Mouse (Mus musculus): Measurements from ENCODE around the gene Cdip1. TPM values are rescaled to one million over a fixed set of nuclear protein-coding genes. Genes with fewer than 3 reads are reported as not detected.

The Cdip1 gene
- polyA plus RNA-seq, 1 experiment from 2014 or later, result 93.3 TPM

- WGBS, result 83% methylated on average over 3 of the region's 3 CpGs
- Histone ChIP-seq H3K4me1 (replicated peaks) (peaks cover 15% of the 10 kb centered on the region), H3K27ac (no peak overlapping the region), H3K9me3 (no peaks in the 10 kb centered on the region), H3K4me3 (replicated peaks) (no peak overlapping the region), H3K9ac (replicated peaks) (no peak overlapping the region), H3K4me2 (no peak overlapping the region), H3K27me3 (no peaks in the 10 kb centered on the region), H3K36me3 (peaks cover 3% of the 10 kb centered on the region; the same call in 1 of the 2 replicates)
- ATAC-seq (ENCODE audit: insufficient number of reproducible peaks, insufficient read depth, low FRiP score, low TSS enrichment, low read depth), result no peak
Observed at GRCm38 (mm10) chr16:4730776-4731358, 59.2 kb downstream of the Cdip1 start.

GRCm38 (mm10) chr16:4727963-4728362 lies 62.1 kb downstream of the Cdip1 start:
- Histone ChIP-seq H3K36me3 (no peaks in the 10 kb centered on the region), H3K9me3 (no peaks in the 10 kb centered on the region), H3K27ac (no peak overlapping the region), H3K4me1 (replicated peaks) (peaks cover 19% of the 10 kb centered on the region), H3K4me3 (replicated peaks) (no peak overlapping the region), H3K4me2 (peak overlapping the region; percentile 87; the same call in 1 of the 2 replicates), H3K27me3 (no peaks in the 10 kb centered on the region), H3K9ac (replicated peaks) (no peak overlapping the region)
- WGBS, result 79% methylated on average over 1 of the region's 1 CpGs
- ATAC-seq (ENCODE audit: insufficient number of reproducible peaks, insufficient read depth, low FRiP score, low TSS enrichment, low read depth), result no peak

- Histone ChIP-seq H3K9me3 (no peaks in the 10 kb centered on the region), H3K4me1 (replicated peaks) (peaks cover 19% of the 10 kb centered on the region), H3K27me3 (no peaks in the 10 kb centered on the region), H3K4me2 (peak overlapping the region; percentile 87), H3K4me3 (replicated peaks) (peak overlapping the region; percentile 75; the same call in 1 of the 2 replicates), H3K36me3 (no peaks in the 10 kb centered on the region), H3K9ac (replicated peaks) (no peak overlapping the region), H3K27ac (no peak overlapping the region)
- 92% methylated on average over 1 of the region's 1 CpGs for WGBS
- no peak for ATAC-seq (ENCODE audit: insufficient number of reproducible peaks, insufficient read depth, low FRiP score, low TSS enrichment, low read depth)
Observed at GRCm38 (mm10) chr16:4727526-4727925, 62.6 kb downstream of the Cdip1 start.

GRCm38 (mm10) chr16:4726528-4727128 lies 63.5 kb downstream of the Cdip1 start:
- peak overlapping the region; percentile 87 for H3K4me2 ChIP-seq
- no peaks in the 10 kb centered on the region for H3K27me3 ChIP-seq
- H3K4me3 ChIP-seq (replicated peaks), result peak overlapping the region; percentile 75
- peaks cover 19% of the 10 kb centered on the region for H3K4me1 ChIP-seq (replicated peaks)
- no peaks in the 10 kb centered on the region for H3K36me3 ChIP-seq
- 1% methylated on average over 40 of the region's 40 CpGs for WGBS
- peak overlapping the region; percentile 86 for H3K9ac ChIP-seq (replicated peaks)
- peak overlapping the region; percentile 82 for H3K27ac ChIP-seq
- peak; percentile 48 for ATAC-seq (ENCODE audit: insufficient number of reproducible peaks, insufficient read depth, low FRiP score, low TSS enrichment, low read depth)
- H3K9me3 ChIP-seq, result no peaks in the 10 kb centered on the region

GRCm38 (mm10) chr16:4725780-4726527 lies 64.1 kb downstream of the Cdip1 start, which contains the start of gene Hmox2:
Gene Hmox2, plus strand, starts transcription at chr16:4726361.
- Histone ChIP-seq H3K27ac (peak within 1 kb of the TSS; percentile 82), H3K4me3 (replicated peaks) (peak within 1 kb of the TSS; percentile 75), H3K27me3 (no peaks in the 10 kb centered on the region), H3K4me2 (peak within 1 kb of the TSS; percentile 87), H3K4me1 (replicated peaks) (peaks cover 19% of the 10 kb centered on the region), H3K9me3 (no peaks in the 10 kb centered on the region), H3K9ac (replicated peaks) (peak within 1 kb of the TSS; percentile 86), H3K36me3 (no peaks in the 10 kb centered on the region)
- 6% methylated on average over 35 of the region's 35 CpGs for WGBS
- peak; percentile 94 for ATAC-seq (ENCODE audit: insufficient number of reproducible peaks, insufficient read depth, low FRiP score, low TSS enrichment, low read depth)

- H3K36me3 ChIP-seq, result no peaks in the 10 kb centered on the region
- peaks cover 19% of the 10 kb centered on the region for H3K4me1 ChIP-seq (replicated peaks)
- no peaks in the 10 kb centered on the region for H3K27me3 ChIP-seq
- WGBS, result 77% methylated on average over 4 of the region's 4 CpGs
- H3K4me2 ChIP-seq, result no peak overlapping the region
- no peak overlapping the region for H3K4me3 ChIP-seq (replicated peaks)
- no peak overlapping the region for H3K27ac ChIP-seq
- H3K9ac ChIP-seq (replicated peaks), result no peak overlapping the region
- H3K9me3 ChIP-seq, result no peaks in the 10 kb centered on the region
- ATAC-seq (ENCODE audit: insufficient number of reproducible peaks, insufficient read depth, low FRiP score, low TSS enrichment, low read depth), result no peak
Observed at GRCm38 (mm10) chr16:4725266-4725665, 64.8 kb downstream of the Cdip1 start.

- H3K27me3 ChIP-seq, result no peaks in the 10 kb centered on the region
- H3K4me1 ChIP-seq (replicated peaks), result peaks cover 22% of the 10 kb centered on the region
- no peak overlapping the region for H3K4me2 ChIP-seq
- no peak overlapping the region for H3K9ac ChIP-seq (replicated peaks)
- WGBS, result 72% methylated on average over 3 of the region's 3 CpGs
- no peaks in the 10 kb centered on the region for H3K9me3 ChIP-seq
- no peak overlapping the region for H3K4me3 ChIP-seq (replicated peaks)
- H3K36me3 ChIP-seq, result no peaks in the 10 kb centered on the region
- no peak for ATAC-seq (ENCODE audit: insufficient number of reproducible peaks, insufficient read depth, low FRiP score, low TSS enrichment, low read depth)
- no peak overlapping the region for H3K27ac ChIP-seq
Observed at GRCm38 (mm10) chr16:4722915-4723209, 67.2 kb downstream of the Cdip1 start.

- WGBS, result 82% methylated on average over 7 of the region's 7 CpGs
- ATAC-seq (ENCODE audit: insufficient number of reproducible peaks, insufficient read depth, low FRiP score, low TSS enrichment, low read depth), result no peak
- H3K9ac ChIP-seq (replicated peaks), result no peak overlapping the region
- H3K4me2 ChIP-seq, result no peak overlapping the region
- no peaks in the 10 kb centered on the region for H3K27me3 ChIP-seq
- H3K4me3 ChIP-seq (replicated peaks), result no peak overlapping the region
- H3K27ac ChIP-seq, result no peak overlapping the region
- peaks cover 21% of the 10 kb centered on the region for H3K4me1 ChIP-seq (replicated peaks)
- no peaks in the 10 kb centered on the region for H3K36me3 ChIP-seq
- H3K9me3 ChIP-seq, result no peaks in the 10 kb centered on the region
Observed at GRCm38 (mm10) chr16:4722128-4722914, 67.8 kb downstream of the Cdip1 start.

GRCm38 (mm10) chr16:4718753-4719518 lies 71.2 kb downstream of the Cdip1 start, which contains the start of gene Nmral1:
Gene Nmral1, minus strand, starts transcription at chr16:4719356.
- peak within 1 kb of the TSS; percentile 63 for H3K4me3 ChIP-seq (replicated peaks)
- ATAC-seq (ENCODE audit: insufficient number of reproducible peaks, insufficient read depth, low FRiP score, low TSS enrichment, low read depth), result peak; percentile 86
- H3K4me2 ChIP-seq, result peak within 1 kb of the TSS; percentile 59
- peak within 1 kb of the TSS; percentile 77 for H3K9ac ChIP-seq (replicated peaks)
- peak within 1 kb of the TSS; percentile 94 for H3K27ac ChIP-seq
- no peaks in the 10 kb centered on the region for H3K9me3 ChIP-seq
- no peaks in the 10 kb centered on the region for H3K27me3 ChIP-seq
- peaks cover 30% of the 10 kb centered on the region for H3K36me3 ChIP-seq
- 13% methylated on average over 33 of the region's 33 CpGs for WGBS
- H3K4me1 ChIP-seq (replicated peaks), result peaks cover 11% of the 10 kb centered on the region; the same call in 1 of the 2 replicates

- H3K27ac ChIP-seq, result no peak overlapping the region
- no peak overlapping the region for H3K9ac ChIP-seq (replicated peaks)
Observed at GRCm38 (mm10) chr16:4717866-4718265, 72.2 kb downstream of the Cdip1 start.

More at GRCm38 (mm10) chr16:4717866-4718265, 72.2 kb downstream of the Cdip1 start:
- no peaks in the 10 kb centered on the region for H3K27me3 ChIP-seq
- peaks cover 11% of the 10 kb centered on the region; the same call in 1 of the 2 replicates for H3K4me1 ChIP-seq (replicated peaks)
- WGBS, result 59% methylated on average over 3 of the region's 3 CpGs
- H3K36me3 ChIP-seq, result peaks cover 41% of the 10 kb centered on the region
- ATAC-seq (ENCODE audit: insufficient number of reproducible peaks, insufficient read depth, low FRiP score, low TSS enrichment, low read depth), result no peak
- peak overlapping the region; percentile 63 for H3K4me3 ChIP-seq (replicated peaks)
- H3K4me2 ChIP-seq, result peak overlapping the region; percentile 59
- H3K9me3 ChIP-seq, result no peaks in the 10 kb centered on the region
